Mouse (Mus musculus): ENCODE measurements around the gene Banp. TPM values are rescaled to one million over a fixed set of nuclear protein-coding genes. Genes with fewer than 3 reads are reported as not detected.

The Banp gene
- total RNA-seq, 2 experiments from 2014 or later: 16.3 to 94.6 TPM

DNA sequence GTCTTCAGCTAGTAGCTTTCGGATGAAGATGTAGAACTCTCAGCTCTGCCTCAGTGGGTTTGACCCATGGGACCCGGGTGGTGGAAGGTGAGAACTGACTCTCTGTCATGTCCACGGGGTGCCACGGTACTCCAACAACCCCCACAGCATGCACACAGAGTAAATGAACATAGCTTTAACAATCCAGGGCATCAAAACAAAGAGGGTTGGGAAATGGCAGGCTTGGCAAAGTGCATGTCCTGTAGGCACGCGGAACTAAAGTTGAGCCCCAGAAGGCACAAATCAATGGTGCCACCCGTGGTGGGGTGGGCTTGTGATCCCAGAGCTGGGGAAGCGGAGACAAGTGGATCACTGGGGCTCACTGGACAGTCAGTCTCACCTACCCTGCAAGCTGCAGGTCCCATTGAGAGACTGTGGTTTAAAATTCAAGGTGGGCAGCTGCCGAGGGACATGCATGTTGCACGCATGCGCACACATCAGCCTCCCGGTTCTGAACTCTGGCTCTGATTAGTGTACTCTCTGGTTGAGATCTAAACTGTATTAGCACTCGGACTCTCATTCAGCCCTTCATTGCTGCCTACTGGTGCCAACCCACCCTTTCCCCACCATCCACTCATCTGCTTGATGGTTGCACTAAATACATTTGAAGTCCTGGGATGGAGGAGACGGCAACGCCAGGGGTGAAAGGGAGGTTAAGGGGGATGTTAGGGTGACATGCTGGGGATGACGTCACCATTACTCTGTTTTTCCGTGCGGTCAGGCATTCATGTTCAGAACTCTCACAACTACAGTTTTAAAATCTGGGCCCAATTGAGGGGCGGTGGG, 1.0 kb upstream of the Banp start:
- no peak for ATAC-seq (replicated peaks; ENCODE audit: low FRiP score, poor library complexity, severe bottlenecking)

DNA sequence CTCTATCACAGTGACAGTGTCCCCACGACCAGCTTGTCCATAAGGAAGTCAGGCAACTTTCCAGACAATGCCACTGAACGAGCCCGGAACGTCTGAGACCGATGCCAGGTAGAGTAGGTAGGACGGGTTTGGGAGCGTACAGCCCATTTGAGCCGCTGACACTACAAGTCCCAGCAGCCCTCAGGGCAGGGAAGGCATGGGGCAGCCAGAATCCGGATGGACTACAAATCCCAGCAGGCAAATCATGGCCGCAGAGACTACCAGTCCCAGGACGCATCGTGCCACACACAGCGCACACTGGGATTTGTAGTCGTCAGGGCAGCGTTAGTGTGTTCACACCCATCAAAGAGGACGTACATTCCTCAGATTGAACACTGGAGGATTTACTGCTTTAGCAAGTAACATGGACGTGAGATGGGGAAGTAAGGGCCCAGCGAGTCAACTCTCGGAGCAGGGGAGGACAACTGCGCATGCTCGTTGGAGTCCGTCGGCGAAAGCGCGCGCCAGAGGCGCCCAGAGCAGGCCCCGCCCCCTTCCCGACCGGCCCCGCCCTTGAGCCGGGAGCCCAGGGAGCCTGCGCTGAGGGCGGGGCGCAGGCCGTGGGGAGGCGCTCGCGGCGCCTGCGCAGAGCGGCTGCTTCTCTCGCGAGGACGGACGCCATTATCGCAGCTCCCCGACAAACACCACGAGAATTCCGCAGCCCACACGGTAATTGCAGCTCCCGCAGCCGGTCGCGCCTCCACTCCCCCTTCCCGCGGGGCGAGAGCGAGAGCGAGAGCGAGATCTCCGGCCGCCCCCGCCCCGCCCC, 595 bp downstream of the Banp start:
- peak; percentile 84 for ATAC-seq (replicated peaks; ENCODE audit: low FRiP score, poor library complexity, severe bottlenecking)

DNA sequence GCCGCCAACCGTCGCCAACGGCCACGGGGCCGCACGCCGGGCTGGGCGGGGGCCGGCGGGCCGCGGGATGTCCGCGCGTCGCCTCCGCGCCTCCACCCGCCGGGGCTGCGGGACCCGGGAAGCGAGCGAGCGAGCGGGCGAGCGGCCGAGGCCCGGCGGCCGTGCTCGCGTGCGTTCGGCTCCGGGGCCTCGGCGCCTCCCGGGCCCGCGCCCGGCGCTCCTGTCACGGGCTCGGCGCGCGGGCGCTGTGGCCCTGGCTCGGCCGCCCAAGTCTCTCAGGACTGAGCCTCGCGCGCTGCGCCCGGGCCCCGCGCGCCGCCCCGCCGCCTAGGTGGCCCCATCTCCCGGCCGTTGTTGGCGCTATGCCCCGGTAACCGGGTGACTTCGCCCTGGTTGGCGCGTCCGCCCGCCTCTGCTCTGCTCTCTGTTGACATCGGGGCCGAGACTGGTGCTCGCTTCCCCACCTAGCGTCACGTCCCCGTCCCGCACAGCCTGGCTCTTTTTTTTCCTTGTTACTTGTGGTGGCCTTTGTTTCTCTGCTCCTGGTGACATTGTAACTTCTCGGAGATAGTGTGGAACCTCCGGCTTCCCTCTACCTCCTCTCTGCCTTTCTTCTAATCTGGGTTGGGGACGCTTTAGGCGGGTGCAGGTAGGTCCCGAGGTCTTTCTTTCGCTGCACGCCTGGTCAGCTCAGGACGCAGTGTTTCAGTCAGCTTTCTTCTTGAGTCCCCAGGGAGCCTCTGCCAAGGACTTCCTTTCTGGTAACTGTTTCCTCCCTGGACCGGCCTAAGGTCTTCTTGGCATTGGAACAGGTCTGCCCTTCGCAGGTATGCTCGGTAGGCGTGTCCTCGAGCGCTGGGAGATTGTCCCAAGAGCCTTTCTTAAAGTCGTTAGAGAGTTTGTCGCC, 1.5 kb downstream of the Banp start:
- ATAC-seq (replicated peaks; ENCODE audit: low FRiP score, poor library complexity, severe bottlenecking): peak; percentile 6; the same call in 1 of the 2 replicates

DNA sequence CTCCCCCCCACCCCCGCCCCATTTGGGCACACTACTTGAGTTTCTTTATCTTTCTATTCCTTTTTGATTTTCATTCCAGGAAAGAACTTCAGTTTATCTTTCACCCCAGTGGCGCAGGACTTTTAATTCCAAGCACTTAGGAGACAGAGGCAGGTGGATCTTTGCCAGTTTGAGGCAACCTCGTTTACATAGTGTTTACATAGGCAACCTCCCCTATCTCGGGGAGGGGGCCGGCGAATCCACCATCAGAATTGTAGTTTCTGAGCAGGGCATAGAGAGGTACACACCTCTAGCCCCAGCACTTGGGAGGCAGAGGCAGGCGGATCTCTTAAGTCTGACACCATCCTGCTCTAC, 2.1 kb downstream of the Banp start:
- ATAC-seq (replicated peaks; ENCODE audit: low FRiP score, poor library complexity, severe bottlenecking): no peak

DNA sequence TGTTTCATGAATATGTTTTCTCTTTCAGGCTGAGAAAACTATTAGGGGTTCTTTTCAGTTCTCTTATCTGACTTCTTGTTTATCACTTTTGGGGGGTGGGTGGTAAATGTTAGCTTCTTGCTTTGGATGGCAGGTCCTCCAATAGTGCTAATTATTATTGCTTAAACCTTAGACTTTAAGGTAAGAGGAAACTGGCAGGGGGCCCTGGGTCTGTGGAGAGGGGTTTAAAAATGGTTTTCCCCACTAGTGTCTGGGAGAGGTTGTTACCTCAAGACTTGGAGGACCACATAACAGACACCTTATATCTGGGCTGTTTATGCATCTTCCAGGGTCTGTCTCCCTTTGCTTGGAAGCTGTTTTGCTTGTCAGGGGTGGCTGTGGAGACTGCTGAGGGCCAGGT, 2.6 kb downstream of the Banp start:
- ATAC-seq (replicated peaks; ENCODE audit: low FRiP score, poor library complexity, severe bottlenecking): no peak

DNA sequence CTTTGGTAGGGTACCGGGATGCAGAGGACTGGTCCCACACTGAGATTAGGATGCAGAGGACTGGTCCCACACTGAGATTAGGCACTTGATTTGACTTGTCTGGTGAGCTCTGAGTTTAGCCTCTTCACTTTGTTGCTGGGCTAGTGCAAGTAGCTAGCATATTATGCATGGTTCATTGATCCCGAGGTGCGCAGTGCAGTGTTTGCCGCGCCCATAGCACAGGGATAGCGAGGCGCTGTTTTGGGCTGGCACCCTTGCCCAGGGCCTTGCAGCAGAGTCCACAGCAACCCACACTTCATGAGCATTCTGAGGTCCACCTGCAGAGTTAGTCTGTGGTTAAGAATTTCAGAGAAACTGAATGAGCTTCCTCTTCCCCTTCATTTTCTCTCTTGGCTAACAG, 3.2 kb downstream of the Banp start:
- no peak for ATAC-seq (replicated peaks; ENCODE audit: low FRiP score, poor library complexity, severe bottlenecking)

DNA sequence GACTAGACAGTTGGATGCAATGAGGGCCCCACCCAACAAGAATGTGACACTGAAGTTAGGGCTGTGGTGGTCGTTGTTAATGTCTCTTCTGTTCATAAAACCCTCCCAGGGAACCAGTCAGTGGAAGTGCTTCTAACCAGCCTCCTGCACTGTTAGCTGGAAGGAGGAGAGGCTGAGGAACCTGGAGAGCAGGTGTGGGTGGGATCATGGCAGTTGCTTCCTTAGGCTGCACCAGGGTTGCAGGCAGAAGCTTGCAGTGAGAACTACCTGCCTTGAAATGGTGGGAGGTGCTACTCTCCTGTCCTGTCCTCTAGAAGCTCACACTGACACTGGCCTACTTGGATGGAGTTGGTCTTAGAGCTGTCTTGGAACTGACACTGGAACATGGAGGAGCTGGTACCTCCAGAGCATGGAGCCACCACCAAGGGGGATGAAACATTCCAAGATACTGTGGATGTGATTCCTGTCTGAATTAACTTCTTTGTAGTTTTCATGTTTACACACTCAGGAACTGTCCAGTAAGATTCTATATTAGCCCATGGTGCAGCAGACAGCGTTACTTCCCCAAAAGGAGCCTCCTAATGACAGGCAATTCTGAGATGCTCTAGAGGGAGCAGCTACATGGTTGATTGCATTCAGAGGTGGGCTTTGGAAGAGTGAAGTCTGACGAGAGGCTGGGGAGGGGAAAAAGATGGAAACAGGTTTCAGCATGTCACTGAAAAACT, 4.4 kb downstream of the Banp start:
- no peak for ATAC-seq (replicated peaks; ENCODE audit: low FRiP score, poor library complexity, severe bottlenecking)

DNA sequence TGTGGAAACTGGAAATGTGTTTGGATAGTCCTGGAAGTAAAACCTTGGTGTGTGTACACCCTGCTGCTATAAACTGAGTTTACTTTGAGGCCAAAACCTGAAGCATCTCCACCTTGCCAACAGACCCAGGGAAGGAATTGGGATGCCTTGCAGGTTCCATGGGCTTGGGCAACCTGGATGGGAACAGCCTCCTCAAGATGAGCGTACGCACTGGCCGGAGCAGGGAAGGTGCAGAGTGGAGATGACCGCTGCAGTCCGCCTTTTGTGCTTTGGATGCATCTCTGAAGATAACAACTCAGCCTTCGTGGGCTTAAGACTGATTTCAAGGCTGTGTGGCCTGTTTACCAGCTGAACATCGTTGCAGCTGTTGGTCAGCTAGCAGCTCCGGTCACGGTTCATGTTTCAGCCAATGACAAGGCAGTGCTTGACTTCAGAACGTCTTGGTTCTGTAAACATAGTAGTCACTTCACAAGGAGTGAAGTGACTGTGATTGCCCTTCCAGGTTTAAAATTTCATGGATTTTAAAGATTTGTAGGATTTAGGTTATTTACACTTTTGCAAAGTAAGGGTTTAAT, 5.5 kb downstream of the Banp start:
- no peak for ATAC-seq (replicated peaks; ENCODE audit: low FRiP score, poor library complexity, severe bottlenecking)

DNA sequence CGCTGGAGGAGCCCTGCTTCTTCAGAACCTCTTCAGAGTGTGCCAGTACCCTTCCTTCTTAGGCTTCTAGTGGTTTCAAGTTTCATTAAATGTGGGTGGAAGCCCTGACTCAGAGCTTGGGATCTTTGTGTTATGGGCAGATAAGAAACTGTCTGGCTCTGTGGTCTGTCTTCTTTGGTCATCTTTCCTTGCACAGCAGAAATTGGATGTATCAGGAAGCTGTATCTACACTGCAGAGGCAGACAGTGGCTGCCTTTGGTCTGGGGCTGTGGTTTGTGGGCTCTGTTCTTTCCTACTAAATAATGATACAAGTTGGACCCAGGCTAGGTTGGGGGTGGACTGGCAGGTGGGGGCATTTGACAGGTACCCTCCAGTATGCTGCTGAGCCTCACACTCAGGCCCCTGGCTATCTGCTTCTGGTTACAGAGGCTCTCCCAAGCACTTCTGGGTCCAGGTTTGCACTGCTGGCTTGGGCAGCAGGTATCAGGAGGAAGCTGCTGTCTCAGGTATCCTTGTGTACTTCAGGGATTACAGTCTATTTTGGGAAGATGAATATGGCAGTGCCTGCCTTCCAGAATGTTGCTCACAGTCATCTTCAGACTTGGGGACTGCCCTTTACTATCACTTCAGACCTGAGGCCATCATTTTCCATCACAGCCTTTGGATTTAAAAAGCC, 6.4 kb downstream of the Banp start:
- no peak for ATAC-seq (replicated peaks; ENCODE audit: low FRiP score, poor library complexity, severe bottlenecking)

DNA sequence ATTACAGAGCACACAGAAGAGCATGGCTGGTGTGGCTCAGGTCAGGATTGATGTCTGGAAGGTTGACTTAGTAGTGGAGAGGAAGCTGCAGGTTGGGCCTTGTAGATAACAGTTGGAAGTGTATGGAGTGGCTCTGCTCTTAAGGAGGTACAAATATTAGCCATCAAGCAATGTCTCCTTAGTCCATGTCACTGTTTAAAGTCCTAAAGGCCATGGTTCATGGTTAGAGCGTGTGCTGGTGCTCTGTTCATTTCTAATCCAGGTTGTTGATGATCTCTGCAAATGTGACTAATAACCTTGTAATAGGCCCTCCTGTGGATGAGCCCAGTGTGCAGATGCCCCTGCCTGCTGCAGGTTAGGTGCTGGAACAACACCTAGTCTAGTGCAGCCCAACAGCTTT, 8.8 kb downstream of the Banp start:
- ATAC-seq (replicated peaks; ENCODE audit: low FRiP score, poor library complexity, severe bottlenecking): no peak

DNA sequence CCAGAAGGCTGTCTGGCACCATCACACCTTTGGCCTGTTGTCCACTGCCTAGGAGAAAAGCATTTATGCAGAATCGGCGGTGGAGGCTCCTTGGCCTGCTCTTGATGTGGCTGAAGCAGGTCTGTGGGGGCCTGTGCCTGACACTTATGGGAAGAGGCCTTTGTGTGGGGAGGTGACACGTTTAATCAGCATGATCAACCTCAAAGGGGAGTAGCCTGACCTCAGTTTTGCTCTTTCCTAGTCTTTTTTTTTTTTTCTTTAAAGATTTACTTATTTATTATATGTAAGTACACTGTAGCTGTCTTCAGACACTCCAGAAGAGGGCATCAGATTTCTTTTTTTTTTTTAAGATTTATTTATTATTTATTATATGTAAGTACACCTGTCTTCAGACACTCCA, 13.3 kb downstream of the Banp start:
- no peak for ATAC-seq (replicated peaks; ENCODE audit: low FRiP score, poor library complexity, severe bottlenecking)

DNA sequence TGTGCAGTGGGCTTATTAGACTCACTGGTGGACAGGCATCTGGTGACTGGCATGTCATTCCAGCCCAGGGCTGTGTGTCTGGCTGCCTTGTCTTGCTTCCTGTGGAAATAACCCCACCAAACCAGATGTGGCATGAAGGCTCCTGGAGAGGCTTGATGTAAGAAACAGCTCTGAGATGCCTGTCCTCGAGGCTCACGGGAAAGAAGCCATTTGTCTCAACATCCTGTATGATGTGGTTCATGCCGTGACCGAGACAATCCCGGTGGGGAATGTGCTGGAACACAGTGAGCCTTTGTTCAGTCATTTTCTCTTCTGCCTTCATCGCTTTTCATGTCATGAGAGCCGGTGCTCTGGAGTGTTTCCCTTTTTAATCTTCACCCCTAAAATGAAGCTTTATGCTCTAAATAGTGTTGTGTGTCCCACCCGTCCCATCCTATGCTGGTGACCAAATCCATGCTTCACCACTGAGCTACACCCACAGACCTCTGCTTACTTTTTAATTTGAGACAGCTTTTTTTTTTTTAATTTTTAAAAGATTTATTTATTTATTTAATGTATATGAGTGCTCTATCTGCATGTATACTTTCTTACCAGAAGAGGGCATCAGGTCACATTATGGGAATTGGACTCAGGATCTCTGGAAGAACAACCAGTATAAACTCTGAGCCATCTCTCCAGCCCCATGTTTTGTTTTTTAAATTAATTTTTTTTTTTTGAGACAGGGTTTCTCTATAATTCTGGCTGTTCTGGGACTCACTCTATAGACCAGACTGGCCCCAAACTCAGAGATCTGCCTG, 15.4 kb downstream of the Banp start:
- no peak for ATAC-seq (replicated peaks; ENCODE audit: low FRiP score, poor library complexity, severe bottlenecking)

DNA sequence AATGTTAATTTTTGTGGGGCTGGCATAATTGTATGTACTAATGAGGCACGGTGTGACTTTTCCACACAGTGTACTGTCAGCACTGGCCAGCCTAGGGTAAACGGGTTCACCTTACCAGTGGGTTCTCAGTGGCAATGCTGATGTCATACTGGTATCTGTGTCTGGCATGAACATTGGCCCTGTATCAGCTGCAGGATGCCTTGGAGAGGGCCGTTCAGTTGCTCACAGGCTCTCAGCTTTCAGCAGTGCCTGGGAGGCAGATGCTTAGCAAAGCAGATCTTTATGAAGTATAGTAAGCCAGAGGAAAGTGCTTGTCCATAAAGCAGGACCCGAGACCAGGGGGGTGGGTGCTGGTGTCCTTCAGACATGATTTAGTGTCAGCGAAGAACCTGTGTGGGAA, 16.6 kb downstream of the Banp start:
- no peak for ATAC-seq (replicated peaks; ENCODE audit: low FRiP score, poor library complexity, severe bottlenecking)

DNA sequence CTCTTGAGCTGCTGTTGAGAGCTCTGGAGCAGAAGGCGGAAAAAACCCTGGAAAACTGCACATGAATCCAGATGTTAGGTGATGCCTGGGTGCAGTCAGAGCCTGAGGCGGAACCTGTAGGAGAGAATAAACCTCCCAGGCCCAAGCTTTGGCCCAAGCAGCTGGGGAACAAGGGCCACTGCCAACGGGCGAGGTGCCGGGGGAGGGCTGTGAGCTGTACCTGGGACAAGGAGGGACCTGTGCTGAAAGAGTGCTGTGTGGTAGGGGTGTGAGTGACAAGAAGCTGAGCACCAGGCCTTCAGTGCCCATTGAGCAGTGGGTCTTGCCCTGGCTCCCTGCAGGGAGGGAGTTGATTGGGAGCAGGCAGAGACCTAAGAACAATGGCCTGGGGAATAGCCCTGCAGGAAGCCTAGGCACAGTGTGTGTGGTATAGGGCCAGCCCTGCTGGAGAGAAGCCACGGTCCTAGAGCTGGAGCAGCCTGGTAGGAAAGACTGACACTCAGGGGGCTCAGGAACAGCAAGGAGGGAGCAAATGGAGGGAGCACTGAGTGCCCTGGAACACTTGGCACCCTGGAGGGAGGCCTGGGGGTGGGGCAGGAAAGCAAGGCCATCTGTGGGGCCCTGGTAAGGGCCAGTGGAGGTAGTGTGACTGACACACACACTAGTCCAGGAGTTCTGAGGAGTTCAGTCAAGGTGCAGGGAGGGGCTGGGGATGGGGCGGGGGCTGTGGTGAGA, 17.3 kb downstream of the Banp start:
- no peak for ATAC-seq (replicated peaks; ENCODE audit: low FRiP score, poor library complexity, severe bottlenecking)

DNA sequence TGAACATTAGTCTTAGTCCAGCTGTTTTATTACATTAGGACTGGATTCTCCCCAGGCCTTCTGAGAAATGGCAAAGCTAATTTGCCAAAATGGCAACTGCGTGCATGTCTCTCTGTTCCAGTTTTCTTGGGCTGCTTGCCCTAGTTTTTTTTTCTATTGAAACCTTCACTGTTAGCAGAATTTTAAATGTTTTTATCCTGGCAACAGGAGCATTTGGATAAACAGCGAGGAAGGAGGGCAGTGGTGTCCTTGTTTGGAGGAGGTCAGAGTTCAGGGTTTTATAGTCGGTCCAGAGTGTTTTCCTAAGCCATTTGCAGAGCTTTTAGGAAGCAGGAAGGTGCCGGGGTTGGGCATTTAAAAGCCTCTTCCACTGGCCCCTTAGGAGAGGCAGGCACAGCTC, 18.4 kb downstream of the Banp start:
- no peak for ATAC-seq (replicated peaks; ENCODE audit: low FRiP score, poor library complexity, severe bottlenecking)

DNA sequence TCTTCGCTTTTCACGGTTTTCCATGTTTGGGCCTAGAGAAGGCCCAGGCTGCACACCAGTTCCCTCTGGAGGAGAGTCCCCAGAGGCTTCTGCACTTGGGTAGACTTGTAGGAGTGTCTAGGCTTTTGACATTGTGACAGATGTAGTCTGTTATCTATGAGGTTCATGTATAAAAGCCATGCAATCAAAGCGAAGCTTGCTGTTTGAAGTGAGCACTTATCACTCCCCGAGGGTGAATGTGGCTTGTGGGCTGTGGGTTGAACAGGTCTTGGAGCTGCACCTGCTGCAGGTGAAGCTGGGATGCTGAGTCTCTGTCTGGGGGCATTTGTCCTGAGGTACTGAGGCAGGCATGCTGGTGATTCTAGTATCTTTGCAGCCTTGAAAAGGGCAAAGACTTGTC, 19.0 kb downstream of the Banp start:
- ATAC-seq (replicated peaks; ENCODE audit: low FRiP score, poor library complexity, severe bottlenecking): no peak

DNA sequence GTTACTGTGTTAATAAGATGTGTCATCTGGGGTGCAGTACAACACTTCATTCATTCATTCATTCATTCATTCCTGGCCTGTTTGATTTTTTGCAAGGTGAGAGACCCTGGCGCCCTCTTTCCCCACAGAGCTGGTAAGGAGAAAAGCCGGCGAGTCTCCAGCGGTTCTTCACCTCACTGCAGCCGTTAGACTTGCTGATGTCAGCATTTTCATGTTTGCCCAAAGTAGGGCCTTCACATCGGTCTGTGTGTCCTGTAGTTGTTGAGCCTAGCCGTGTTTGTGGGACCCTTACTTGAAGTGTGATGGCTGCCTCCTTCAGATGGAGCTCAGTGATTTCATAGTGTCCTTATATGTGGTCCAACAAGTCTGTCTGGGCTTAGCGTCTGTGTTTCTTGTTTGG, 20.7 kb downstream of the Banp start:
- ATAC-seq (replicated peaks; ENCODE audit: low FRiP score, poor library complexity, severe bottlenecking): no peak
